Mouse (Mus musculus) spleen, adult 2 months (tissue): ENCODE data around the gene Atg101.

Experiments
- CTCF ChIP-seq: fragments of 200-500 bp; IDR thresholded peaks from 2 replicates; pipeline ENCODE4 v1.5.1; 2011; ENCODE audit warnings: mild to moderate bottlenecking, inconsistent platforms; ENCODE audit not compliant: insufficient read depth, insufficient read length, insufficient replicate concordance; ENCODE audit errors: extremely low read depth
- POLR2A ChIP-seq: fragments of 200-500 bp; IDR thresholded peaks from 2 replicates; pipeline ENCODE4 v1.6.1; 2011; ENCODE audit warnings: low read depth, low read length, inconsistent platforms

GRCm38 (mm10) chr15:101250220-101250800, 33.8 kb upstream of the Atg101 start:
- TF ChIP-seq POLR2A: no peak
- no peak for TF ChIP-seq CTCF
